Mouse (Mus musculus): ENCODE results near the gene Ptpn18. TPM values are rescaled to one million over a fixed set of nuclear protein-coding genes. Genes with fewer than 3 reads are reported as not detected.
"Not testable (repeated sequence)": the region's sequence is repeated elsewhere in the genome, so short reads cannot be mapped to it uniquely, and the experiment has no call there.

Gene Ptpn18
- polyA plus RNA-seq, 1 experiment from 2014 or later: 17.8 TPM

DNA sequence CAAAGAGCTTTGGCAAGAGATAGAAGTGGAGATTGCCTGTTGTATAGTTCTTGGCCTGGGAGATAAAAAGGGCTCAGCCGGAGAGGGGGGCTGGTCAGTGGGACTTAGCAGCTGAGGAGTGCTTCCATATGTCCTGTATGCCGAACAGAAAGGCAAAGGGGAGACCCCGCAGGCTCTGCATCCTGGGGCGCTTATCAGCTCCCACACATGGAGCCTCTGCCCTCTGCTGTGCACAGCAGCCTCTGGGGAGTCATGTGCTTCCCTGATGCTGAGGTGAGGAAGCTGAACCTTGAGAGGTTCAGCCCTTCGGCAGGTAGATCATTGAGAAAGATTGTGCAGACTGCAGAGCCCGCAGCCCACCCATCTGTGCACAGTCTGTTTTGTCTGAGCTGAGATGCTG is 57.7 kb downstream of the Ptpn18 start:
- 7% methylated on average over 6 of the region's 6 CpGs for WGBS (ENCODE audit: insufficient replicate concordance)
- not testable (repeated sequence) for H3K4me3 ChIP-seq (replicated peaks)

DNA sequence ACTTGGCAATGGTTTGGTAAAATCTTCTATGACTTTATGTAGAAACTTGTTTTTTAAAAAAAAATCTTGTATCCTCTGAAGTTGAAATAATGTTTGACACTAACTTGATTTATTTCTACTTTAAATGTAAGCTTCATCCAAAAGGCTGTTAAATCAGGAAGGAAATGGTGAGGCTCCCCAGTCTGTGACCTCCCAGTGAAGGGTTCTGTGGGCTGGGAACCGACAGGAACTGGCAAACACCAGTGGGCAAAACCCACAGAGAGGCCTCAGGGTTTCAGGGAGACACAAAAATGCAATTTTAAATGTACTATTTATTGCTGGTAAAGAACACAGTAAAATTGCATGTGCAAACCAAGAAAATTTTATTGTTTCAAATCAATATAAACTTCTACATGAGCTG is 58.2 kb downstream of the Ptpn18 start:
- not testable (repeated sequence) for H3K36me3 ChIP-seq (replicated peaks); H3K27me3 ChIP-seq; H3K4me3 ChIP-seq (replicated peaks); H3K4me1 ChIP-seq (replicated peaks); H3K4me2 ChIP-seq; H3K9ac ChIP-seq; H3K27ac ChIP-seq (replicated peaks); ATAC-seq (ENCODE audit: insufficient read depth); H3K9me3 ChIP-seq (replicated peaks)
- WGBS (ENCODE audit: insufficient replicate concordance): 7% methylated on average over 1 of the region's 1 CpGs

More for the DNA sequence above, 57.7 kb downstream of the Ptpn18 start:
- H3K27ac ChIP-seq (replicated peaks); H3K9ac ChIP-seq; H3K4me2 ChIP-seq; H3K4me1 ChIP-seq (replicated peaks); ATAC-seq (ENCODE audit: insufficient read depth); H3K27me3 ChIP-seq; H3K9me3 ChIP-seq (replicated peaks); H3K36me3 ChIP-seq (replicated peaks): not testable (repeated sequence)

DNA sequence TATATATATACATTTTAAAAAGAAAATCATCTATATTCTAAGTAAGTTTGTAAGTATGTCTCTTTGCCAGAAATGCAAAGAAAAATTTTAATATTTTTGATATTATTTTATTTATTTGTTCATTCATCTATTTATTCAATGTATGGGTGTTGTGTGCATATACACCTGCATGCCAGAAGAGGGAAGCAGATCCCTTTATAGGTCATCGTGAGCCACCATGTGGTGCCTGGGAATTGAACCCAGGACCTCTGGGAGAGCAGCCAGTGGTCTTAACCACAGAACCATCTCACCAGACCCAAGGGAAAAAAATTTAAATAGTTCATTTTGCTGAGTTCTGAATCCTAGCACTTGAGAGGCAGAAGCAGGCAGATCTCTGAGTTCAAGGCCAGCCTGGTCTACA is 58.7 kb downstream of the Ptpn18 start:
- no peaks in the 10 kb centered on the region for H3K36me3 ChIP-seq (replicated peaks)
- H3K27me3 ChIP-seq: no peaks in the 10 kb centered on the region
- WGBS (ENCODE audit: insufficient replicate concordance): 36% methylated on average over 1 of the region's 1 CpGs
- no peaks in the 10 kb centered on the region for H3K9me3 ChIP-seq (replicated peaks)
- no peak overlapping the region for H3K27ac ChIP-seq (replicated peaks)
- H3K9ac ChIP-seq: no peak overlapping the region
- ATAC-seq (ENCODE audit: insufficient read depth): no peak
- no peaks in the 10 kb centered on the region for H3K4me1 ChIP-seq (replicated peaks)
- no peak overlapping the region for H3K4me2 ChIP-seq
- H3K4me3 ChIP-seq (replicated peaks): no peak overlapping the region

DNA sequence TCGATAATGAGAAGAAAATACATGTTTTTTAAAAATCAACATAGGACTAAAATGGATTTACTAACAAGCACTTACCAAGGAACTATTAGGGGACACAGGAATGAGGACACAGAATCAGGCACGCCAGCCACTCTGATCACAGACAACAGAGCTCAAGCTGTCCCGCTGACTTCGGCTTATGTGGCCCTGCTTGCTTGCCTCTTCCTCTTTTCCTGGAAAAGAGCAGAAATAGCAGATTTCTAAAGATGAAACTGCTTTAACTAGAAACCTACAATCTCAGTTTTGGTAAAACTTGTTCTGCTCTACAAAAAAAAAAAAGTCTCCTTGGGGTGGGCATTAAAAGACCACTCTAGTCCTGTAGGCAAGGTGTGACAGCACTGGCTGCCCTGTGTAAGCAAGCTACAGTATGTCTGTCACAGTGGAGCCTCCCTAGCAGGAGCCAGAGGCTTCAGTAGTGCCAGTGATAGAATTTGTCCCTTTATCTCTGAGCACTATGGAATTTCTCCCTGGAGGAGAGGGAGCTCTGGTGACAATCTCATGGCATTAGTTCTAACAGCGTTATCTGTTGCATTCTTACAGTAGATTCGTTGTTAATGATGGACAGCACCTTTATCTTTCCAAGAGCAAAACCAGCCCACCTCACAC is 62.8 kb downstream of the Ptpn18 start:
- no peak overlapping the region for H3K4me2 ChIP-seq
- no peaks in the 10 kb centered on the region for H3K9me3 ChIP-seq (replicated peaks)
- no peaks in the 10 kb centered on the region for H3K36me3 ChIP-seq (replicated peaks)
- H3K27ac ChIP-seq (replicated peaks): no peak overlapping the region
- no peak for ATAC-seq (ENCODE audit: insufficient read depth)
- H3K9ac ChIP-seq: no peak overlapping the region
- WGBS (ENCODE audit: insufficient replicate concordance): 31% methylated on average over 6 of the region's 6 CpGs
- no peaks in the 10 kb centered on the region for H3K27me3 ChIP-seq
- no peak overlapping the region for H3K4me3 ChIP-seq (replicated peaks)
- H3K4me1 ChIP-seq (replicated peaks): no peaks in the 10 kb centered on the region

DNA sequence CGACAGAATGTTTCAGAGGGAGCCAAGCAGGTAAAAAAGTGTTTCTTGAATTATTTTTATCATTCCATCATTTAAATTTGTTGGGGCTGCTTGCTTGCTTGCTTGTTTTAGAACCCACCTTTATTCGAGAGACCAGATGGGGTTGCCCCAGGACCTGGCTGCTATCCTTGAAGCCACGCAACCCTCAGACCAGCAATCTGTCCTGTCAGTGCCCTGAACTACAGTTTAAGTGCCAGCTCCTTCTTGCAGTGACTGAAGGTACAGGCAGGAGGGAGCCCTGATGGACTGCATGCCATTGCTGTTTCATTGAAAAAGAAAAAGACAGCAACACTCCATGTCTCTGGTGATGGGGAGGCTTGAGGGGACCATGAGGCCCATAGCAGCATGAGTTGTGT is 63.3 kb downstream of the Ptpn18 start:
- H3K4me1 ChIP-seq (replicated peaks): no peaks in the 10 kb centered on the region

DNA sequence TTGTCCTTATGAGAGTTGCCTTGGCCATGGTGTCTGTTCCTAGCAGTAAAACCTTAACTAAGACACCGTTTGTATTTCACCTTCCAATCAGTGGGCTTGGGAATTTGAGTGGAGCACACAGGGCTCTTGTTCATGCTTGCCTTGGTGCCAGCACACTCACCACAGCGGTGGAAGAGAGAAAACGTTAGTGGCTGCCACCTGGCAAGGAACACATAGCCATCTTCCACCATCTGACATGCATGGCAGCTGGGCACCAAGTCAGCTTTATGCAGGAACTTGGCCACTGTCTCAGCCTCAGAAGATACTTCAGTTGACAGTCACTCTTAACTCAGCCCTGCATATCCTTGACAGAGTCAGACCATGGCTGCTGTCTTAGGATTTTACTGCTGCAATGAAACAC is 64.1 kb downstream of the Ptpn18 start:
- no peaks in the 10 kb centered on the region for H3K4me1 ChIP-seq (replicated peaks)
- ATAC-seq (ENCODE audit: insufficient read depth): no peak

More for the DNA sequence above, 63.3 kb downstream of the Ptpn18 start:
- ATAC-seq (ENCODE audit: insufficient read depth): no peak
- Histone ChIP-seq H3K27ac (replicated peaks) (no peak overlapping the region), H3K9me3 (replicated peaks) (no peaks in the 10 kb centered on the region), H3K4me3 (replicated peaks) (no peak overlapping the region), H3K4me2 (no peak overlapping the region), H3K27me3 (no peaks in the 10 kb centered on the region), H3K36me3 (replicated peaks) (no peaks in the 10 kb centered on the region), H3K9ac (no peak overlapping the region)
- 51% methylated on average over 3 of the region's 3 CpGs for WGBS (ENCODE audit: insufficient replicate concordance)

More for the DNA sequence above, 64.1 kb downstream of the Ptpn18 start:
- Histone ChIP-seq H3K36me3 (replicated peaks) (no peaks in the 10 kb centered on the region), H3K9me3 (replicated peaks) (no peaks in the 10 kb centered on the region), H3K27ac (replicated peaks) (no peak overlapping the region), H3K9ac (no peak overlapping the region), H3K27me3 (no peaks in the 10 kb centered on the region), H3K4me3 (replicated peaks) (no peak overlapping the region), H3K4me2 (no peak overlapping the region)
- 54% methylated on average over 3 of the region's 3 CpGs for WGBS (ENCODE audit: insufficient replicate concordance)

Small RNAs within 50 kb of the gene (microRNA-seq; reads per million reads assigned to microRNA genes)
- 4.8 reads per million, percentile 16 among the genes with 10 or more reads in this experiment for gene Mir5103

Other genes with a start within 250 kb of the Ptpn18 start
- gene Ccdc115, start 20.1 kb upstream of the Ptpn18 start, polyA plus RNA-seq (2015; fragmentation: Nextera tagmentation; extraction: Ambion mirVana): 22.2 and 25.0 TPM in 2 replicates
- gene Imp4, start 19.9 kb upstream of the Ptpn18 start, polyA plus RNA-seq (2015; fragmentation: Nextera tagmentation; extraction: Ambion mirVana): 52.0 and 53.2 TPM in 2 replicates
- gene Prss39, start 38.6 kb downstream of the Ptpn18 start, polyA plus RNA-seq (2015; fragmentation: Nextera tagmentation; extraction: Ambion mirVana): not detected in 2 replicates
- gene Cfc1, start 75.9 kb downstream of the Ptpn18 start, polyA plus RNA-seq (2015; fragmentation: Nextera tagmentation; extraction: Ambion mirVana): not detected in 2 replicates
- not detected in 2 replicates for gene Prss40, start 101.2 kb downstream of the Ptpn18 start, polyA plus RNA-seq (2015; fragmentation: Nextera tagmentation; extraction: Ambion mirVana)
- 0.02 TPM in 1 of 2 replicates, not detected in the other for gene Amer3, start 119.9 kb downstream of the Ptpn18 start, polyA plus RNA-seq (2015; fragmentation: Nextera tagmentation; extraction: Ambion mirVana)